Mouse (Mus musculus) mature B cell (primary cell): ENCODE measurements around the gene Zfp704.

Source experiments
- in situ Hi-C: fragments of 300-500 bp; cut with MboI; formaldehyde crosslinking; loops from 2 replicates; pipeline ENCODE4 v1.14.3; 2019

Gene Zfp704

GRCm38 (mm10) chr3:9516119-9516855, 93.6 kb downstream of the Zfp704 start:
- in situ Hi-C loops: no loop called here

- in situ Hi-C loops: no loop called here
These were observed 94.4 kb downstream of the Zfp704 start for GRCm38 (mm10) chr3:9515527-9515926.

GRCm38 (mm10) chr3:9513703-9514110, 96.2 kb downstream of the Zfp704 start:
- in situ Hi-C loops: no loop called here

GRCm38 (mm10) chr3:9512199-9512598, 97.7 kb downstream of the Zfp704 start:
- in situ Hi-C loops: no loop called here

- in situ Hi-C loops: no loop called here
These were observed 104.1 kb downstream of the Zfp704 start for GRCm38 (mm10) chr3:9505692-9506211.

- in situ Hi-C loops: no loop called here
These were observed 105.5 kb downstream of the Zfp704 start for GRCm38 (mm10) chr3:9504371-9504770.

GRCm38 (mm10) chr3:9500725-9501124, 109.2 kb downstream of the Zfp704 start:
- in situ Hi-C loops: no loop called here

GRCm38 (mm10) chr3:9499994-9500553, 109.8 kb downstream of the Zfp704 start:
- in situ Hi-C loops: no loop called here

GRCm38 (mm10) chr3:9499489-9499888, 110.4 kb downstream of the Zfp704 start:
- in situ Hi-C loops: no loop called here

GRCm38 (mm10) chr3:9497260-9497659, 112.6 kb downstream of the Zfp704 start:
- in situ Hi-C loops: no loop called here

- in situ Hi-C loops: no loop called here
These were observed 118.1 kb downstream of the Zfp704 start for GRCm38 (mm10) chr3:9491766-9492283.

- in situ Hi-C loops: no loop called here
These were observed 122.2 kb downstream of the Zfp704 start for GRCm38 (mm10) chr3:9487644-9488043.

GRCm38 (mm10) chr3:9485506-9485905, 124.4 kb downstream of the Zfp704 start:
- in situ Hi-C loops: no loop called here

- in situ Hi-C loops: no loop called here
These were observed 127.9 kb downstream of the Zfp704 start for GRCm38 (mm10) chr3:9481956-9482355.

GRCm38 (mm10) chr3:9481358-9481757, 128.5 kb downstream of the Zfp704 start:
- in situ Hi-C loops: no loop called here

- in situ Hi-C loops: no loop called here
These were observed 128.9 kb downstream of the Zfp704 start for GRCm38 (mm10) chr3:9480936-9481335.

- in situ Hi-C loops: no loop called here
These were observed 132.5 kb downstream of the Zfp704 start for GRCm38 (mm10) chr3:9477386-9477785.

GRCm38 (mm10) chr3:9476336-9476735, 133.5 kb downstream of the Zfp704 start:
- in situ Hi-C loops: no loop called here

GRCm38 (mm10) chr3:9475501-9475900, 134.4 kb downstream of the Zfp704 start:
- in situ Hi-C loops: no loop called here

- in situ Hi-C loops: loop anchor here (25.0 kb wide), 1 partner anchor 387 kb away; no protein-coding TSS in a partner anchor
These were observed 135.6 kb downstream of the Zfp704 start for GRCm38 (mm10) chr3:9474331-9474730.

- in situ Hi-C loops: loop anchor here (10.0 to 25.0 kb wide), 2 partner anchors 379 to 501 kb away; no protein-coding TSS in a partner anchor
These were observed 143.6 kb downstream of the Zfp704 start for GRCm38 (mm10) chr3:9466287-9466686.

- in situ Hi-C loops: loop anchor here (10.0 to 25.0 kb wide), 2 partner anchors 378 to 501 kb away; no protein-coding TSS in a partner anchor
These were observed 144.2 kb downstream of the Zfp704 start for GRCm38 (mm10) chr3:9465731-9466130.

GRCm38 (mm10) chr3:9461660-9462059, 148.2 kb downstream of the Zfp704 start:
- in situ Hi-C loops: loop anchor here (10.0 to 25.0 kb wide), 2 partner anchors 374 to 497 kb away; no protein-coding TSS in a partner anchor
